Mouse (Mus musculus) megakaryocyte, embryonic 14.5 days (primary cell): ENCODE data around the gene Mybph. TPM values are rescaled to one million over a fixed set of nuclear protein-coding genes. Genes with fewer than 3 reads are reported as not detected.

ENCODE experiments used
- H3K27me3 ChIP-seq: replicated peaks from 2 replicates; pipeline ENCODE3; 2012; ENCODE audit warnings: inconsistent platforms
- H3K36me3 ChIP-seq: replicated peaks from 2 replicates; pipeline ENCODE3; 2012; ENCODE audit warnings: low read length, inconsistent platforms, mixed read lengths
- H3K4me1 ChIP-seq: 2 replicates; pipeline ENCODE4 v1.6.1; 2012; ENCODE audit warnings: inconsistent platforms
- H3K4me3 ChIP-seq: replicated peaks from 2 replicates; pipeline ENCODE3; 2012; ENCODE audit warnings: moderate library complexity, mild to moderate bottlenecking, inconsistent platforms
- H3K9me3 ChIP-seq: 2 replicates; pipeline ENCODE4 v1.6.1; 2012; ENCODE audit warnings: inconsistent platforms
- FLI1 ChIP-seq: IDR thresholded peaks from 2 replicates; pipeline ENCODE4 v1.6.1; 2012; ENCODE audit warnings: low read length, inconsistent platforms, mixed read lengths
- GATA1 ChIP-seq: IDR thresholded peaks from 3 replicates; pipeline ENCODE4 v1.6.1; 2012; ENCODE audit warnings: mixed read lengths, low read length, inconsistent platforms, borderline replicate concordance
- polyA plus RNA-seq: library from polyadenylated mRNA; stranded (reverse); fragments of >175 nt; gene quantifications from 2 replicates; pipeline ENCODE4 v1.2.3, GENCODE M21; 2012; ENCODE audit warnings: low replicate concordance; ENCODE audit not compliant: insufficient read depth

Gene Mybph
- polyA plus RNA-seq, 1 experiment, result not detected

GRCm38 (mm10) chr1:134182025-134182424 lies 11.2 kb upstream of the Mybph start, which contains the start of gene Chil1:
Chil1 (plus strand) TSS chr1:134182176.
- H3K4me3 ChIP-seq, result no peak within 1 kb of the TSS
- no peaks in the 10 kb centered on the region for H3K36me3 ChIP-seq
- no peaks in the 10 kb centered on the region for H3K9me3 ChIP-seq
- peaks cover 68% of the 10 kb centered on the region for H3K27me3 ChIP-seq
- TF ChIP-seq FLI1 (no peak), GATA1 (no peak)
- no peaks in the 10 kb centered on the region; the same call in 1 of the 2 replicates for H3K4me1 ChIP-seq

GRCm38 (mm10) chr1:134184089-134184488 lies 9.2 kb upstream of the Mybph start:
- peaks cover 76% of the 10 kb centered on the region for H3K27me3 ChIP-seq
- no peak overlapping the region for H3K4me3 ChIP-seq
- H3K9me3 ChIP-seq, result no peaks in the 10 kb centered on the region
- H3K36me3 ChIP-seq, result no peaks in the 10 kb centered on the region
- no peak for TF ChIP-seq FLI1
- TF ChIP-seq GATA1, result no peak
- H3K4me1 ChIP-seq, result peaks cover 8% of the 10 kb centered on the region

- Histone ChIP-seq H3K36me3 (no peaks in the 10 kb centered on the region), H3K9me3 (no peaks in the 10 kb centered on the region), H3K4me1 (peaks cover 20% of the 10 kb centered on the region), H3K27me3 (peaks cover 86% of the 10 kb centered on the region), H3K4me3 (no peak overlapping the region)
- TF ChIP-seq FLI1 (no peak), GATA1 (no peak)
Measured at GRCm38 (mm10) chr1:134188217-134188616, 5.0 kb upstream of the Mybph start.

GRCm38 (mm10) chr1:134188989-134189729 lies 4.1 kb upstream of the Mybph start:
- H3K4me3 ChIP-seq, result no peak overlapping the region
- peaks cover 29% of the 10 kb centered on the region for H3K4me1 ChIP-seq
- no peak for TF ChIP-seq GATA1
- no peak for TF ChIP-seq FLI1
- H3K36me3 ChIP-seq, result no peaks in the 10 kb centered on the region
- H3K9me3 ChIP-seq, result no peaks in the 10 kb centered on the region
- peaks cover 87% of the 10 kb centered on the region for H3K27me3 ChIP-seq

- peaks cover 79% of the 10 kb centered on the region for H3K27me3 ChIP-seq
Measured at GRCm38 (mm10) chr1:134191192-134191591, 2.1 kb upstream of the Mybph start.

GRCm38 (mm10) chr1:134192024-134192423 lies 1.2 kb upstream of the Mybph start:
- Histone ChIP-seq H3K4me3 (no peak overlapping the region), H3K4me1 (peaks cover 55% of the 10 kb centered on the region), H3K36me3 (no peaks in the 10 kb centered on the region), H3K9me3 (no peaks in the 10 kb centered on the region), H3K27me3 (peaks cover 73% of the 10 kb centered on the region)
- TF ChIP-seq FLI1, result no peak
- no peak for TF ChIP-seq GATA1

More at GRCm38 (mm10) chr1:134191192-134191591, 2.1 kb upstream of the Mybph start:
- Histone ChIP-seq H3K9me3 (no peaks in the 10 kb centered on the region), H3K36me3 (no peaks in the 10 kb centered on the region), H3K4me1 (peaks cover 50% of the 10 kb centered on the region), H3K4me3 (no peak overlapping the region)
- TF ChIP-seq GATA1 (no peak), FLI1 (no peak)

- TF ChIP-seq GATA1 (no peak), FLI1 (no peak)
- Histone ChIP-seq H3K36me3 (no peaks in the 10 kb centered on the region), H3K4me1 (peaks cover 52% of the 10 kb centered on the region), H3K9me3 (no peaks in the 10 kb centered on the region), H3K27me3 (peaks cover 73% of the 10 kb centered on the region), H3K4me3 (no peak overlapping the region)
Measured at GRCm38 (mm10) chr1:134193674-134194197, 488 bp downstream of the Mybph start.

- peaks cover 70% of the 10 kb centered on the region for H3K27me3 ChIP-seq
- no peaks in the 10 kb centered on the region for H3K36me3 ChIP-seq
- no peak for TF ChIP-seq FLI1
- TF ChIP-seq GATA1, result no peak
- H3K4me3 ChIP-seq, result peak overlapping the region; percentile 50
- H3K9me3 ChIP-seq, result no peaks in the 10 kb centered on the region
- peaks cover 46% of the 10 kb centered on the region for H3K4me1 ChIP-seq
Measured at GRCm38 (mm10) chr1:134194298-134195022, 1.2 kb downstream of the Mybph start.

GRCm38 (mm10) chr1:134195117-134195516 lies 1.9 kb downstream of the Mybph start:
- Histone ChIP-seq H3K4me1 (peaks cover 44% of the 10 kb centered on the region), H3K4me3 (no peak overlapping the region), H3K9me3 (no peaks in the 10 kb centered on the region), H3K36me3 (no peaks in the 10 kb centered on the region), H3K27me3 (peaks cover 70% of the 10 kb centered on the region)
- TF ChIP-seq FLI1, result no peak
- TF ChIP-seq GATA1, result no peak

- Histone ChIP-seq H3K9me3 (no peaks in the 10 kb centered on the region), H3K27me3 (peaks cover 71% of the 10 kb centered on the region), H3K4me3 (peak overlapping the region; percentile 83), H3K4me1 (peaks cover 44% of the 10 kb centered on the region), H3K36me3 (no peaks in the 10 kb centered on the region)
- no peak for TF ChIP-seq FLI1
- no peak for TF ChIP-seq GATA1
Measured at GRCm38 (mm10) chr1:134195571-134195970, 2.3 kb downstream of the Mybph start.
